Comparison of ENCODE assay signal across 8 mouse cellular contexts in genomic region chr10:3740504-3741388, GRCm38 (mm10). TPM values are rescaled to one million over a fixed set of nuclear protein-coding genes. Genes with fewer than 3 reads are reported as not detected.
DNase-seq lines count a peak whose midpoint lies in the region; ATAC-seq and TF ChIP-seq lines count a peak whose summit lies in the region.

No protein-coding gene starts in this region.

- H3K9ac ChIP-seq in heart, embryonic 13.5 days = peak overlapping the region; percentile 90
- H3K9ac ChIP-seq in kidney, postnatal 0 days (ENCODE audit: low read depth, low read length) = peak overlapping the region; percentile 84
- peak overlapping the region; percentile 40 for H3K9ac ChIP-seq in liver, embryonic 16.5 days (ENCODE audit: low read depth, low read length)
- H3K9ac ChIP-seq in neural tube, embryonic 13.5 days = peak overlapping the region; percentile 75

- H3K4me3 ChIP-seq in E14TG2a.4 (replicated peaks; ENCODE audit: low read length) = peak overlapping the region; percentile 85
- peak overlapping the region; percentile 57 for H3K4me3 ChIP-seq in embryonic fibroblast, embryonic 13.5 days (ENCODE audit: insufficient read depth, low read length)
- peak overlapping the region; percentile 80 for H3K4me3 ChIP-seq in heart, embryonic 13.5 days
- H3K4me3 ChIP-seq in kidney, postnatal 0 days (replicated peaks; ENCODE audit: low read depth, low read length) = peak overlapping the region; percentile 68
- H3K4me3 ChIP-seq in liver, embryonic 16.5 days (ENCODE audit: low read depth, low read length) = peak overlapping the region; percentile 52
- peak overlapping the region; percentile 61 for H3K4me3 ChIP-seq in neural tube, embryonic 13.5 days

- ATAC-seq in heart, embryonic 13.5 days (ENCODE audit: extremely low read depth, insufficient number of reproducible peaks, low FRiP score, low TSS enrichment) = peak; percentile 45; the same call in 1 of the 2 replicates
- peak; percentile 72 for ATAC-seq in kidney, postnatal 0 days (replicated peaks; ENCODE audit: low FRiP score, low read depth)
- ATAC-seq in liver, embryonic 16.5 days (ENCODE audit: low read depth) = peak; percentile 52
- peak; percentile 88 for ATAC-seq in neural tube, embryonic 13.5 days (ENCODE audit: low read depth)

- 0 out of 2 replicates have a peak, but pooled peaks have one; percentile 15 for TF ChIP-seq POLR2A in embryonic fibroblast, embryonic 13.5 days (IDR thresholded peaks at IDR 0.05; ENCODE audit: low read depth, low read length)

- 0 out of 2 replicates have a peak overlapping the region, but pooled peaks have one; percentile 0 for H3K27ac ChIP-seq in embryonic fibroblast, embryonic 13.5 days (ENCODE audit: insufficient read depth, low read length)
- H3K27ac ChIP-seq in heart, embryonic 13.5 days (replicated peaks) = peak overlapping the region; percentile 90
- peak overlapping the region; percentile 97 for H3K27ac ChIP-seq in kidney, postnatal 0 days
- peak overlapping the region; percentile 25; the same call in 1 of the 2 replicates for H3K27ac ChIP-seq in liver, embryonic 16.5 days (ENCODE audit: low read length)
- H3K27ac ChIP-seq in neural tube, embryonic 13.5 days (replicated peaks) = peak overlapping the region; percentile 79

- H3K4me2 ChIP-seq in heart, embryonic 13.5 days = peak overlapping the region; percentile 99
- peak overlapping the region; percentile 87 for H3K4me2 ChIP-seq in kidney, postnatal 0 days (ENCODE audit: low read length)
- peak overlapping the region; percentile 75 for H3K4me2 ChIP-seq in liver, embryonic 16.5 days (ENCODE audit: low read depth, low read length)
- peak overlapping the region; percentile 96 for H3K4me2 ChIP-seq in neural tube, embryonic 13.5 days

- peak; percentile 53 for DNase-seq in adrenal gland, postnatal 14 days
- peak; percentile 97 for DNase-seq in kidney, postnatal 0 days (ENCODE audit: low spot score)
- peak; percentile 37 for DNase-seq in urinary bladder, adult 2 months (ENCODE audit: low spot score)

- no peaks in the 10 kb centered on the region for H3K36me3 ChIP-seq in E14TG2a.4 (ENCODE audit: insufficient read depth, low read length)
- H3K36me3 ChIP-seq in heart, embryonic 13.5 days = peaks cover 5% of the 10 kb centered on the region; the same call in 1 of the 2 replicates
- no peaks in the 10 kb centered on the region for H3K36me3 ChIP-seq in kidney, postnatal 0 days (ENCODE audit: insufficient read depth, low read length)
- H3K36me3 ChIP-seq in liver, embryonic 16.5 days (ENCODE audit: control insufficient read depth, insufficient read depth) = no peaks in the 10 kb centered on the region
- no peaks in the 10 kb centered on the region for H3K36me3 ChIP-seq in neural tube, embryonic 13.5 days

- no peak for TF ChIP-seq CTCF in E14TG2a.4 (conservative IDR thresholded peaks at IDR 0.05; ENCODE audit: low read length)
- no peak for TF ChIP-seq CTCF in embryonic fibroblast, embryonic 13.5 days (IDR thresholded peaks at IDR 0.05; ENCODE audit: borderline replicate concordance, insufficient read depth, low read length)
- peak; percentile 80 for TF ChIP-seq CTCF in kidney, postnatal 0 days (IDR thresholded peaks at IDR 0.05; ENCODE audit: low read depth)

- H3K27me3 ChIP-seq in E14TG2a.4 (ENCODE audit: insufficient read depth, low read length) = peaks cover 34% of the 10 kb centered on the region
- peaks cover 7% of the 10 kb centered on the region; the same call in 1 of the 2 replicates for H3K27me3 ChIP-seq in heart, embryonic 13.5 days (replicated peaks)
- no peaks in the 10 kb centered on the region for H3K27me3 ChIP-seq in kidney, postnatal 0 days (ENCODE audit: insufficient read depth, low read length)
- peaks cover 12% of the 10 kb centered on the region for H3K27me3 ChIP-seq in liver, embryonic 16.5 days (ENCODE audit: control insufficient read depth, insufficient read depth, low read depth, low read length)
- H3K27me3 ChIP-seq in neural tube, embryonic 13.5 days = no peaks in the 10 kb centered on the region

- peaks cover 12% of the 10 kb centered on the region for H3K4me1 ChIP-seq in E14TG2a.4 (replicated peaks; ENCODE audit: low read depth, low read length)
- no peaks in the 10 kb centered on the region for H3K4me1 ChIP-seq in embryonic fibroblast, embryonic 13.5 days (ENCODE audit: control insufficient read depth, insufficient read depth, low read length)
- peaks cover 15% of the 10 kb centered on the region; the same call in 1 of the 2 replicates for H3K4me1 ChIP-seq in heart, embryonic 13.5 days
- no peaks in the 10 kb centered on the region for H3K4me1 ChIP-seq in kidney, postnatal 0 days (replicated peaks; ENCODE audit: insufficient read depth, low read length)
- H3K4me1 ChIP-seq in liver, embryonic 16.5 days (ENCODE audit: control insufficient read depth, low read depth, low read length) = no peaks in the 10 kb centered on the region
- peaks cover 4% of the 10 kb centered on the region for H3K4me1 ChIP-seq in neural tube, embryonic 13.5 days (replicated peaks)

- H3K9me3 ChIP-seq in E14TG2a.4 (ENCODE audit: low read length) = no peaks in the 10 kb centered on the region
- no peaks in the 10 kb centered on the region for H3K9me3 ChIP-seq in heart, embryonic 13.5 days
- H3K9me3 ChIP-seq in kidney, postnatal 0 days (replicated peaks; ENCODE audit: low read length) = no peaks in the 10 kb centered on the region
- no peaks in the 10 kb centered on the region for H3K9me3 ChIP-seq in liver, embryonic 16.5 days (replicated peaks; ENCODE audit: control insufficient read depth, low read length)
- no peaks in the 10 kb centered on the region for H3K9me3 ChIP-seq in neural tube, embryonic 13.5 days

- under 1% methylated on average over 34 of the region's 47 CpGs for WGBS in heart, embryonic 13.5 days
- under 1% methylated on average over 33 of the region's 47 CpGs for WGBS in kidney, postnatal 0 days
- under 1% methylated on average over 37 of the region's 47 CpGs for WGBS in liver, embryonic 16.5 days (ENCODE audit: insufficient replicate concordance)
- under 1% methylated on average over 36 of the region's 47 CpGs for WGBS in neural tube, embryonic 13.5 days

RNA-seq across cellular contexts. Expression of gene Plekhg1, which starts 0.6 kb away (rescaled TPM):
- 9.8 and 11.5 TPM in 2 replicates for total RNA-seq in adrenal gland, postnatal 14 days (2021)
- 4.5 and 8.7 TPM in 2 replicates for polyA plus RNA-seq in embryonic fibroblast, embryonic 13.5 days (2011; ENCODE audit: insufficient read length, low read depth, missing spikeins)
- 5.9 and 7.4 TPM in 2 replicates for polyA plus RNA-seq in heart, embryonic 13.5 days (2015; fragmentation: Nextera tagmentation; extraction: Ambion mirVana)
- polyA plus RNA-seq in kidney, postnatal 0 days (2015; fragmentation: Nextera tagmentation; extraction: Ambion mirVana) = 7.9 and 8.9 TPM in 2 replicates
- 1.2 and 2.2 TPM in 2 replicates for polyA plus RNA-seq in liver, embryonic 16.5 days (2015; fragmentation: Nextera tagmentation; extraction: Ambion mirVana)
- 7.6 and 8.7 TPM in 2 replicates for polyA plus RNA-seq in neural tube, embryonic 13.5 days (2015; fragmentation: Nextera tagmentation; extraction: Ambion mirVana)
- polyA plus RNA-seq in urinary bladder, adult 2 months (2012; rRNA removed) = 8.2 and 9.2 TPM in 2 replicates

Comparison
In these comparisons a context has a peak if more than half of its experiments do, and no peak if none do; other contexts are left out.
1. Peak in every context shown above with its lines: DNase-seq, ATAC-seq, H3K4me3 ChIP-seq and H3K27ac ChIP-seq.
2. DNase-seq: peak in every context shown above with its lines; median percentile 97 in kidney, postnatal 0 days; 53 in adrenal gland, postnatal 14 days; 37 in urinary bladder, adult 2 months.
3. H3K27ac ChIP-seq: peak in every context shown above with its lines; median percentile 97 in kidney, postnatal 0 days; 90 in heart, embryonic 13.5 days; 79 in neural tube, embryonic 13.5 days; 25 in liver, embryonic 16.5 days; 0 in embryonic fibroblast, embryonic 13.5 days.
4. H3K9ac ChIP-seq: peak in every context shown above with its lines; median percentile 90 in heart, embryonic 13.5 days; 84 in kidney, postnatal 0 days; 75 in neural tube, embryonic 13.5 days; 40 in liver, embryonic 16.5 days.